Mouse (Mus musculus): ENCODE results near the gene Prr22. TPM values are rescaled to one million over a fixed set of nuclear protein-coding genes. Genes with fewer than 3 reads are reported as not detected.
A peak's percentile ranks its signal among the peaks of the same experiment; 100 is the strongest.

Gene Prr22
- total and polyA plus RNA-seq, 3 experiments, result 0.15 to 1.3 (median 0.93) TPM

DNA sequence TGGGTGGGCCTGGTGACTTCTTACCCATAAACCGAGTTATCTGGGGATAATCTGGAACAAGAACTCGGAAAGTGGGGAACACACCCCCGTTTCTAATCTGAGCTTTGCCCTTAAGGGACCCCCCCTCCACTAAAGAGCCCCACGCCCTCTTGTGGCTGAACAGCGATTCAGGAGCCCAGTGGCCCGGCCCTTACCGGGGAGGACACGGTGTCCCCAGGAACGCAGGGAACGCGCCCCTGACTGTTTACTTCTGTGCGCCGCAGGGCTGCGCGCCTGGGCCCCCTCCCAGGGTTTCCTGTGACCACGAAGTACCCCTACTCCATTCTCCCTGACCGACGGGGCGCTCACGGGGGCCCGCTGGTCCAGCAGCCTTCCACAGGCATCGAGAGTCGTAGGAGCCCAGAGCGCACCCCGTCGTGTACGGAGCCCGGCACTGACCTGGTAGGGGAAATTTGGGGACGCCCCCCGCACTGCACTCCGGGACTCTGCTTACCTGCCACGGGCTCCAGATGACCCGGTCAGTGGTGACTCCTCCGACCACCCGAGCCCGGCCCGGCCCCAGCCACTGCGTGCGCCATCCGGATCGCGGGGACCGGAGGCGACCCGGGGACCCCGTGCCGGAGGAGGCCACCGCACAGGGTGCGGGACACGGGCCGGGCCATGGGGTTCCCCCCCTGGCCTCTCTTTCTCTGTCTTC, 13.2 kb upstream of the Prr22 start:
- in situ Hi-C loops (cut with MboI; ENCODE audit: low pct_ligation_motif_present, low pct_unique_long_range_greater_than_20kb, low sequenced_read_pairs), result no loop called here
- Histone ChIP-seq H3K79me2 (replicated peaks; ENCODE audit: control insufficient read depth, extremely low read depth, insufficient read depth, poor library complexity, severe bottlenecking) (no peaks in the 10 kb centered on the region), H3K4me1 (ENCODE audit: control insufficient read depth in 1 of 2, insufficient read depth in 2 of 2) (peaks cover 3 to 23% of the 10 kb centered on the region in 2 experiments; a peak in 3 of 4 replicates), H3K9me3 (replicated peaks; ENCODE audit: low read length) (peaks cover 7% of the 10 kb centered on the region), H3K36me3 (replicated peaks in 1 of 2; ENCODE audit: control insufficient read depth in 1 of 2, insufficient read depth in 1 of 2, low read length in 1 of 2) (no peaks in the 10 kb centered on the region), H3K4me3 (replicated peaks in 1 of 3; ENCODE audit: low read depth in 2 of 3, low read length in 2 of 3, poor library complexity in 1 of 3) (no peak overlapping the region), H3K27ac (ENCODE audit: insufficient read depth, low read depth) (no peak overlapping the region), H3K27me3 (replicated peaks) (peaks cover 72% of the 10 kb centered on the region), H3K4me2 (ENCODE audit: insufficient read depth, low read depth, poor library complexity, severe bottlenecking) (0 out of 2 replicates have a peak overlapping the region, but pooled peaks have one; percentile 30), H3K9ac (ENCODE audit: insufficient read depth, low read depth) (no peak overlapping the region)
- dilution Hi-C loops (cut with MboI; ENCODE audit: extremely low pct_ligation_motif_present, extremely low pct_unique_long_range_greater_than_20kb, low sequenced_read_pairs), result no loop called here
- no peak for TF ChIP-seq HCFC1 (IDR thresholded peaks at IDR 0.05; ENCODE audit: low read depth, low read length)
- TF ChIP-seq USF1 (IDR thresholded peaks at IDR 0.05; ENCODE audit: low read depth, low read length), result no peak
- no peak for TF ChIP-seq SIN3A (IDR thresholded peaks at IDR 0.05; ENCODE audit: low read length)
- peak in 1 of 2 experiments; percentile 37; a peak in 2 of 4 replicates for TF ChIP-seq CTCF (conservative IDR thresholded peaks at IDR 0.05 in 1 of 2, IDR thresholded peaks at IDR 0.05 in 1 of 2; ENCODE audit: low read depth in 2 of 2, low read length in 2 of 2)
- no peak for TF ChIP-seq SMC3 (IDR thresholded peaks at IDR 0.05; ENCODE audit: low read depth, low read length)
- TF ChIP-seq EP300 (IDR thresholded peaks at IDR 0.05; ENCODE audit: low read length), result no peak
- TF ChIP-seq CHD1 (IDR thresholded peaks at IDR 0.05; ENCODE audit: low read depth, low read length), result no peak
- TF ChIP-seq MAFK (IDR thresholded peaks at IDR 0.05; ENCODE audit: insufficient replicate concordance, low read length), result no peak
- DNase-seq (ENCODE audit: extremely low read depth), result no peak

DNA sequence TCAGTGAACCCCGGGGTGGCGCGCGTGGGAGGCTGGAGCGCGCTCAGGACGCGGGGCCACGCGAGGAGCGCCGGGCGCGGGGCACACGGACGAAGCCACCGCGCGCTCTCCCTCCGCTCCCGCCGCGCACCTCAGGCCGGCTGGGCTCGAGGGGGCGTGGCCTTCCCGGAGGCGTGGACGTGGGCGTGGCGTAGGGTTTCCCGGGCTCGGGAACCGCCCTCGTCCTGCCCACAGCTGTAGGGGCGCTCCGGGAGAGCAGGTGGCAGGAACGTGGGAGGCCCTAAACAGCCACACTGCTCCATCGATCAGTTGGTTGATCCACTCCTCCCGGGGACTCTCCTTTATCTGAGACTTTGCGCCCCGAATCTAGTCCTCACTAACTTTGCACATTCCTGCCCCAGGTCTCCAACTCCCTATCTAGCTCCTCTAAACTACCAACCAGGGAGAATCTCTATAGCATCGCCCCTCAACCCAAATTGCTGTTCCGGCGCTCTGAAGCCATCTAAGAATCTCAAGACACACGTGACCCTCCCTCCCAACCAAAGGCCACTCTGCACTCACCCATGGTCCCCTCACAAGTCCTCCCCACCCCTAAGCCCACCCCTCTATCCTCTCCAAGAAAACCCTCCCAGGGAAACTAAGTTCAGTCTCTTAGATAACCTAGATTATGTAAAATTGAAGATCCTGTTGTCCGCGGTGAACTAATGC, 12.5 kb upstream of the Prr22 start, which contains the start of gene Nrtn:
Gene Nrtn (minus strand): TSS at position 115 of the 708 bp plus-strand sequence.
- H3K4me1 ChIP-seq (ENCODE audit: control insufficient read depth in 1 of 2, insufficient read depth in 2 of 2), result peaks cover 3 to 26% of the 10 kb centered on the region in 2 experiments; a peak in 3 of 4 replicates
- dilution Hi-C loops (cut with MboI; ENCODE audit: extremely low pct_ligation_motif_present, extremely low pct_unique_long_range_greater_than_20kb, low sequenced_read_pairs), result no loop called here
- H3K27me3 ChIP-seq (replicated peaks), result peaks cover 72% of the 10 kb centered on the region
- no peak for TF ChIP-seq USF2 (conservative IDR thresholded peaks at IDR 0.05; ENCODE audit: low read depth, low read length)
- no peak for TF ChIP-seq TBP (conservative IDR thresholded peaks at IDR 0.05; ENCODE audit: low read depth, low read length)
- TF ChIP-seq KAT2A (IDR thresholded peaks at IDR 0.05; ENCODE audit: insufficient replicate concordance, low read length), result no peak
- no peak for TF ChIP-seq CHD2 (IDR thresholded peaks at IDR 0.05; ENCODE audit: low read length)
- TF ChIP-seq CHD1 (IDR thresholded peaks at IDR 0.05; ENCODE audit: low read depth, low read length), result no peak
- TF ChIP-seq ZKSCAN1 (IDR thresholded peaks at IDR 0.05; ENCODE audit: borderline replicate concordance, low read depth, low read length), result no peak
- no peak for TF ChIP-seq E2F4 (IDR thresholded peaks at IDR 0.05; ENCODE audit: insufficient replicate concordance, low read depth, low read length)
- TF ChIP-seq MEF2A (IDR thresholded peaks at IDR 0.05; ENCODE audit: borderline replicate concordance, low read depth, low read length), result no peak
- no peak for TF ChIP-seq POLR2AphosphoS2 (IDR thresholded peaks at IDR 0.05; ENCODE audit: low read depth, low read length)
- no peak for TF ChIP-seq MXI1 (IDR thresholded peaks at IDR 0.05; ENCODE audit: low read depth, low read length)
- TF ChIP-seq ZMIZ1 (IDR thresholded peaks at IDR 0.05; ENCODE audit: low read depth, low read length), result no peak
- no peak for TF ChIP-seq NELFE (IDR thresholded peaks at IDR 0.05; ENCODE audit: low read depth, low read length)
- no peak for TF ChIP-seq RCOR1 (conservative IDR thresholded peaks at IDR 0.05; ENCODE audit: low read depth, low read length)
- no peaks in the 10 kb centered on the region for H3K36me3 ChIP-seq (replicated peaks in 1 of 2; ENCODE audit: control insufficient read depth in 1 of 2, insufficient read depth in 1 of 2, low read length in 1 of 2)
- peak within 1 kb of the TSS in 2 of 3 experiments; percentile 3 to 7 for H3K4me3 ChIP-seq (replicated peaks in 1 of 3; ENCODE audit: low read depth in 2 of 3, low read length in 2 of 3, poor library complexity in 1 of 3)
- H3K79me2 ChIP-seq (replicated peaks; ENCODE audit: control insufficient read depth, extremely low read depth, insufficient read depth, poor library complexity, severe bottlenecking), result no peaks in the 10 kb centered on the region
- peak within 1 kb of the TSS; percentile 49 for H3K4me2 ChIP-seq (ENCODE audit: insufficient read depth, low read depth, poor library complexity, severe bottlenecking)
- H3K9ac ChIP-seq (ENCODE audit: insufficient read depth, low read depth), result no peak within 1 kb of the TSS
- in situ Hi-C loops (cut with MboI; ENCODE audit: low pct_ligation_motif_present, low pct_unique_long_range_greater_than_20kb, low sequenced_read_pairs), result no loop called here
- peak; percentile 48 for DNase-seq (ENCODE audit: extremely low read depth)
- no peak within 1 kb of the TSS for H3K27ac ChIP-seq (ENCODE audit: insufficient read depth, low read depth)
- H3K9me3 ChIP-seq (replicated peaks; ENCODE audit: low read length), result peaks cover 7% of the 10 kb centered on the region
